Mouse (Mus musculus) erythroblast, embryonic 14.5 days (primary cell): ENCODE measurements around the gene Il4i1.

ENCODE experiments used
- GATA1 ChIP-seq: IDR thresholded peaks from 2 replicates; pipeline ENCODE4 v1.6.1; 2012; ENCODE audit warnings: low read length, inconsistent platforms, mixed read lengths
- TAL1 ChIP-seq: IDR thresholded peaks from 3 replicates; pipeline ENCODE4 v1.6.1; 2012; ENCODE audit warnings: low read length, inconsistent platforms, mixed read lengths

DNA sequence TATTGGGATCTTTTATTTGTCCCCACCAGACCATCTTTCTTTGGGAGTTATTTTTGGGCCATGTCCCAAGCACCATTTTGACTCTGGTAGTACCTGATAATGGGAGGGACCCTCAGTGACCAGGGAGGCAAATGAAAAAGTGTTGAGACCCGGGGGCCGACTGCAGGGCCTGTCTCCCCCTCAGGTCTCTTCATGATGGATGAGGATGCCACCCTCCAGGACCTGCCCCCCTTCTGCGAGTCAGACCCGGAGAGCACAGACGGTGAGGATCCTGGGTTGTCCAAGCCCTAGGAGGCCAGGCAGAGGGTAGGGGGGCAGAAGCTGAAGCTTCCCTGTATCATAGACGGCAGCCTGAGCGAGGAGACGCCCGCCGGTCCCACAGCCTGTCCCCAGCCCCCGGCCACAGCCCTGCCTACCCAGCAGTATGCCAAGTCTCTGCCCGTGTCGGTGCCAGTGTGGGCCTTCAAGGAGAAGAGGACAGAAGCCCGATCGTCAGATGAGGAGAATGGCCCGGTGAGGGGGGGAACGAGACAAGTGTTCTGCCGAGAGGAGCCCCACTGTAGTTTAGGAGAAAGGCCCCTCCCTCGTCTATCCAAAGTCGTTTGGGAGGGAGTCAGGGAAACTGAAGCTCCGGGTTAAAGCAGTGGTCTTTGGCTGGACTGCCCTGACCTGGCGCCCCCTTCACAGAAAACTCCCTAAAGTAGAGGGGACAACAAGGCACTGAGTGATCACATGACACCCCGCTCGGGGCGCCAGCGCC is 37.6 kb downstream of the Il4i1 start:
- TF ChIP-seq GATA1, result no peak
- TF ChIP-seq TAL1, result no peak
